In genomic region chr13:32841349-32841748, GRCm38 (mm10) we compare ENCODE assay signal across 23 mouse cellular contexts. TPM values are rescaled to one million over a fixed set of nuclear protein-coding genes. Genes with fewer than 3 reads are reported as not detected.
A peak's percentile ranks its signal among the peaks of the same experiment; 100 is the strongest.
DNase-seq lines count a peak whose midpoint lies in the region; ATAC-seq and TF ChIP-seq lines count a peak whose summit lies in the region.
"Had no signal": no experiment of that assay in that cellular context is flagged by ENCODE, and none has a peak within 500 bp of the region (broad histone marks: within the 10 kb centered on the region; RNA-seq: fewer than 3 reads in every experiment).

No protein-coding gene starts in this region.

- no peaks in the 10 kb centered on the region for H3K79me2 ChIP-seq in myocyte (ENCODE audit: control insufficient read depth, insufficient read depth)

- TF ChIP-seq EP300 in liver, postnatal 0 days (IDR thresholded peaks at IDR 0.05; ENCODE audit: low read depth), result no peak

- peak; percentile 2 for DNase-seq in liver, postnatal 0 days
- DNase-seq in heart, adult 11 months, result no peak
- DNase-seq: adrenal gland, adult 2 months; adrenal gland, adult 8-10 months; adrenal gland, postnatal 10 days; adrenal gland, postnatal 14 days; adrenal gland, postnatal 25 days; adrenal gland, postnatal 36 days; B cell, adult 2 months; cerebellum, adult 11 months; cerebellum, adult 11-12 months; cerebellum, adult 18-20 months had no signal

- no peaks in the 10 kb centered on the region for H3K9me3 ChIP-seq in intestine, postnatal 0 days (ENCODE audit: control insufficient read depth)
- no peaks in the 10 kb centered on the region for H3K9me3 ChIP-seq in intestine, embryonic 15.5 days
- no peaks in the 10 kb centered on the region for H3K9me3 ChIP-seq in liver, postnatal 0 days (ENCODE audit: low read length)
- no peaks in the 10 kb centered on the region for H3K9me3 ChIP-seq in liver, embryonic 12.5 days (replicated peaks)
- H3K9me3 ChIP-seq: G1E had no signal

- no peaks in the 10 kb centered on the region for H3K27me3 ChIP-seq in intestine, postnatal 0 days (replicated peaks; ENCODE audit: control insufficient read depth, insufficient read depth, low read length)
- no peaks in the 10 kb centered on the region for H3K27me3 ChIP-seq in intestine, embryonic 15.5 days (replicated peaks)
- H3K27me3 ChIP-seq in liver, postnatal 0 days (ENCODE audit: insufficient read depth, low read length), result no peaks in the 10 kb centered on the region
- no peaks in the 10 kb centered on the region for H3K27me3 ChIP-seq in liver, embryonic 12.5 days (replicated peaks)
- no peaks in the 10 kb centered on the region for H3K27me3 ChIP-seq in myocyte (ENCODE audit: control insufficient read depth, insufficient read depth, insufficient read length)
- H3K27me3 ChIP-seq: CH12.LX, Patski had no signal

- no peak for TF ChIP-seq CTCF in intestine, postnatal 0 days (IDR thresholded peaks at IDR 0.05; ENCODE audit: low read depth)
- no peak for TF ChIP-seq CTCF in liver, postnatal 0 days (IDR thresholded peaks at IDR 0.05; ENCODE audit: low read depth)

- H3K36me3 ChIP-seq in intestine, postnatal 0 days (ENCODE audit: control insufficient read depth, insufficient read depth), result peaks cover 24% of the 10 kb centered on the region
- no peaks in the 10 kb centered on the region for H3K36me3 ChIP-seq in intestine, embryonic 15.5 days
- H3K36me3 ChIP-seq in liver, postnatal 0 days (replicated peaks; ENCODE audit: insufficient read depth, low read length), result no peaks in the 10 kb centered on the region; the same call in 1 of the 2 replicates
- no peaks in the 10 kb centered on the region for H3K36me3 ChIP-seq in liver, embryonic 12.5 days
- peaks cover 5% of the 10 kb centered on the region for H3K36me3 ChIP-seq in myocyte (ENCODE audit: control insufficient read depth, insufficient read depth)
- H3K36me3 ChIP-seq: G1E had no signal

- H3K4me2 ChIP-seq in intestine, postnatal 0 days (replicated peaks; ENCODE audit: low read depth), result no peak overlapping the region
- no peak overlapping the region for H3K4me2 ChIP-seq in intestine, embryonic 15.5 days (replicated peaks)
- no peak overlapping the region for H3K4me2 ChIP-seq in liver, postnatal 0 days (ENCODE audit: low read depth, low read length)
- H3K4me2 ChIP-seq in liver, embryonic 12.5 days, result no peak overlapping the region
- no peak overlapping the region for H3K4me2 ChIP-seq in myocyte (ENCODE audit: low read depth)

- no peak overlapping the region for H3K9ac ChIP-seq in intestine, postnatal 0 days (ENCODE audit: low read depth, low read length)
- no peak overlapping the region for H3K9ac ChIP-seq in intestine, embryonic 15.5 days
- no peak overlapping the region for H3K9ac ChIP-seq in liver, postnatal 0 days (replicated peaks)
- H3K9ac ChIP-seq in liver, embryonic 12.5 days, result no peak overlapping the region

- no peak for TF ChIP-seq POLR2A in myocyte (IDR thresholded peaks at IDR 0.05; ENCODE audit: insufficient read length, low read depth)

- WGBS in intestine, postnatal 0 days, result 93% methylated on average over 3 of the region's 3 CpGs
- 91% methylated on average over 3 of the region's 3 CpGs for WGBS in intestine, embryonic 15.5 days
- 72% methylated on average over 3 of the region's 3 CpGs for WGBS in liver, postnatal 0 days (ENCODE audit: insufficient replicate concordance)
- 71% methylated on average over 3 of the region's 3 CpGs for WGBS in liver, embryonic 12.5 days (ENCODE audit: insufficient replicate concordance)

- peak; percentile 34; the same call in 1 of the 2 replicates for ATAC-seq in intestine, postnatal 0 days
- no peak for ATAC-seq in intestine, embryonic 15.5 days
- no peak for ATAC-seq in liver, postnatal 0 days
- no peak for ATAC-seq in liver, embryonic 12.5 days
- ATAC-seq: activated CD4-positive, CD25-positive, alpha-beta regulatory T cell, adult 4 months; CD4-positive, CD25-positive, alpha-beta regulatory T cell, adult 4 months; Patski had no signal

- no peaks in the 10 kb centered on the region for H3K4me1 ChIP-seq in intestine, postnatal 0 days (replicated peaks; ENCODE audit: control insufficient read depth, insufficient read depth, low read length)
- H3K4me1 ChIP-seq in intestine, embryonic 15.5 days (replicated peaks), result no peaks in the 10 kb centered on the region
- 0 out of 2 replicates have a peak, but pooled peaks cover 3% of the 10 kb centered on the region for H3K4me1 ChIP-seq in liver, postnatal 0 days (ENCODE audit: insufficient read depth)
- H3K4me1 ChIP-seq in liver, embryonic 12.5 days, result no peaks in the 10 kb centered on the region

- H3K4me3 ChIP-seq in intestine, postnatal 0 days (ENCODE audit: low read depth, low read length), result no peak overlapping the region
- no peak overlapping the region for H3K4me3 ChIP-seq in intestine, embryonic 15.5 days (replicated peaks)
- no peak overlapping the region for H3K4me3 ChIP-seq in liver, postnatal 0 days (ENCODE audit: low read depth, low read length)
- no peak overlapping the region for H3K4me3 ChIP-seq in liver, embryonic 12.5 days
- no peak overlapping the region for H3K4me3 ChIP-seq in myocyte

- no peak overlapping the region for H3K27ac ChIP-seq in intestine, postnatal 0 days (ENCODE audit: low read depth, low read length)
- no peak overlapping the region for H3K27ac ChIP-seq in intestine, embryonic 15.5 days
- no peak overlapping the region for H3K27ac ChIP-seq in liver, postnatal 0 days (ENCODE audit: low read depth)
- no peak overlapping the region for H3K27ac ChIP-seq in liver, embryonic 12.5 days

- H3ac ChIP-seq in myocyte (ENCODE audit: control insufficient read depth, insufficient read length), result no peak overlapping the region

TF ChIP-seq in myocyte, 11 proteins besides CTCF, POLR2A, EP300 and RAD21:
- TF ChIP-seq TCF12 (IDR thresholded peaks at IDR 0.05; ENCODE audit: insufficient read depth, poor library complexity, severe bottlenecking), result no peak
- no peak for TF ChIP-seq USF1 (IDR thresholded peaks at IDR 0.05; ENCODE audit: low read depth)
- no peak for TF ChIP-seq MYOG (IDR thresholded peaks at IDR 0.05; ENCODE audit: control insufficient read depth in 1 of 3, insufficient read depth in 1 of 3, insufficient read length in 2 of 3, low read depth in 2 of 3)
- TF ChIP-seq POLR2AphosphoS2 (IDR thresholded peaks at IDR 0.05; ENCODE audit: insufficient read length, low read depth), result peak; percentile 63
TF ChIP-seq in myocyte: peak in this region for 1.

RNA-seq across cellular contexts. Expression of gene Serpinb1a, which starts 9.6 kb away (rescaled TPM):
- 598 and 670 TPM in 2 replicates for polyA plus RNA-seq in intestine, postnatal 0 days (2015; fragmentation: Nextera tagmentation; extraction: Ambion mirVana)
- polyA plus RNA-seq in intestine, embryonic 15.5 days (2015; fragmentation: Nextera tagmentation; extraction: Ambion mirVana), result 160 and 164 TPM in 2 replicates
- polyA plus RNA-seq in liver, postnatal 0 days (2015; fragmentation: Nextera tagmentation; extraction: Ambion mirVana), result 50.4 and 50.7 TPM in 2 replicates
- polyA plus RNA-seq in liver, embryonic 12.5 days (2016; fragmentation: Nextera tagmentation; extraction: Ambion mirVana), result 10.5 and 11.7 TPM in 2 replicates
- 85.1 TPM for polyA plus RNA-seq in myocyte (2012; fragmentation: generic; extraction: Trizol)
- polyA plus RNA-seq: G1E had no signal

RNA-seq across cellular contexts. Expression of gene D930007J09Rik, which starts 38.7 kb away (rescaled TPM):
- not detected in 2 replicates for polyA plus RNA-seq in intestine, postnatal 0 days (2015; fragmentation: Nextera tagmentation; extraction: Ambion mirVana)
- polyA plus RNA-seq in intestine, embryonic 15.5 days (2015; fragmentation: Nextera tagmentation; extraction: Ambion mirVana), result not detected in 2 replicates
- not detected in 2 replicates for polyA plus RNA-seq in liver, postnatal 0 days (2015; fragmentation: Nextera tagmentation; extraction: Ambion mirVana)
- polyA plus RNA-seq in liver, embryonic 12.5 days (2016; fragmentation: Nextera tagmentation; extraction: Ambion mirVana), result not detected in 2 replicates
- polyA plus RNA-seq in myocyte (2012; fragmentation: generic; extraction: Trizol), result not detected
- polyA plus RNA-seq: activated CD4-positive, CD25-positive, alpha-beta regulatory T cell, adult 4 months; C2C12; CD4-positive, CD25-positive, alpha-beta regulatory T cell, adult 4 months; G1E; Patski had no signal

RNA-seq across cellular contexts. Expression of gene Wrnip1, which starts 39.5 kb away (rescaled TPM):
- polyA plus RNA-seq in intestine, postnatal 0 days (2015; fragmentation: Nextera tagmentation; extraction: Ambion mirVana), result 14.5 and 15.6 TPM in 2 replicates
- polyA plus RNA-seq in intestine, embryonic 15.5 days (2015; fragmentation: Nextera tagmentation; extraction: Ambion mirVana), result 24.8 and 26.2 TPM in 2 replicates
- polyA plus RNA-seq in liver, postnatal 0 days (2015; fragmentation: Nextera tagmentation; extraction: Ambion mirVana), result 7.9 and 12.2 TPM in 2 replicates
- polyA plus RNA-seq in liver, embryonic 12.5 days (2016; fragmentation: Nextera tagmentation; extraction: Ambion mirVana), result 27.2 and 29.1 TPM in 2 replicates
- 22.4 TPM for polyA plus RNA-seq in myocyte (2012; fragmentation: generic; extraction: Trizol)

RNA-seq across cellular contexts. Expression of gene Serpinb1c, which starts 56.7 kb away (rescaled TPM):
- polyA plus RNA-seq in intestine, postnatal 0 days (2015; fragmentation: Nextera tagmentation; extraction: Ambion mirVana), result 0.16 TPM in 1 of 2 replicates, not detected in the other
- not detected in 2 replicates for polyA plus RNA-seq in intestine, embryonic 15.5 days (2015; fragmentation: Nextera tagmentation; extraction: Ambion mirVana)
- polyA plus RNA-seq in liver, postnatal 0 days (2015; fragmentation: Nextera tagmentation; extraction: Ambion mirVana), result not detected in 2 replicates
- polyA plus RNA-seq in liver, embryonic 12.5 days (2016; fragmentation: Nextera tagmentation; extraction: Ambion mirVana), result 0.10 TPM in 1 of 2 replicates, not detected in the other
- polyA plus RNA-seq in myocyte (2012; fragmentation: generic; extraction: Trizol), result 0.08 TPM
- polyA plus RNA-seq: activated CD4-positive, CD25-positive, alpha-beta regulatory T cell, adult 4 months; adrenal gland, adult 2 months; brain, embryonic 14.5 days; CD4-positive, CD25-positive, alpha-beta regulatory T cell, adult 4 months; G1E had no signal

RNA-seq across cellular contexts. Expression of gene Mylk4, which starts 57.6 kb away (rescaled TPM):
- not detected in 2 replicates for polyA plus RNA-seq in intestine, postnatal 0 days (2015; fragmentation: Nextera tagmentation; extraction: Ambion mirVana)
- polyA plus RNA-seq in intestine, embryonic 15.5 days (2015; fragmentation: Nextera tagmentation; extraction: Ambion mirVana), result 0.08 TPM in 1 of 2 replicates, not detected in the other
- 0.06 TPM in 1 of 2 replicates, not detected in the other for polyA plus RNA-seq in liver, postnatal 0 days (2015; fragmentation: Nextera tagmentation; extraction: Ambion mirVana)
- 0.05 TPM in 2 replicates for polyA plus RNA-seq in liver, embryonic 12.5 days (2016; fragmentation: Nextera tagmentation; extraction: Ambion mirVana)
- 31.1 TPM for polyA plus RNA-seq in myocyte (2012; fragmentation: generic; extraction: Trizol)
- polyA plus RNA-seq: activated CD4-positive, CD25-positive, alpha-beta regulatory T cell, adult 4 months; adrenal gland, adult 2 months; CD4-positive, CD25-positive, alpha-beta regulatory T cell, adult 4 months; G1E had no signal
